ENCODE assay signal across 1 mouse cellular context in genomic region chr1:37401687-37402086, GRCm38 (mm10).
TF ChIP-seq lines count a peak whose summit lies in the region.

No protein-coding gene starts in this region.

TF ChIP-seq in CH12.LX, 34 proteins besides CTCF, POLR2A, EP300 and RAD21 (continued from another document):
- TF ChIP-seq SIN3A (IDR thresholded peaks at IDR 0.05; ENCODE audit: low read length): no peak
- TF ChIP-seq MEF2A (IDR thresholded peaks at IDR 0.05; ENCODE audit: borderline replicate concordance, low read depth, low read length): no peak
- no peak for TF ChIP-seq HCFC1 (IDR thresholded peaks at IDR 0.05; ENCODE audit: low read depth, low read length)
- peak; percentile 48; the same call in 1 of the 2 replicates for TF ChIP-seq ZC3H11A (IDR thresholded peaks at IDR 0.05; ENCODE audit: low read depth, low read length)
- no peak for TF ChIP-seq ETS1 (conservative IDR thresholded peaks at IDR 0.05; ENCODE audit: low read depth, low read length)
- no peak for TF ChIP-seq ZNF384 (IDR thresholded peaks at IDR 0.05; ENCODE audit: low read depth, low read length)
- no peak for TF ChIP-seq BHLHE40 (IDR thresholded peaks at IDR 0.05; ENCODE audit: low read depth, low read length)
- TF ChIP-seq MAX (IDR thresholded peaks at IDR 0.05; ENCODE audit: low read length): no peak
- no peak for TF ChIP-seq TBP (conservative IDR thresholded peaks at IDR 0.05; ENCODE audit: low read depth, low read length)
- TF ChIP-seq NELFE (IDR thresholded peaks at IDR 0.05; ENCODE audit: low read depth, low read length): no peak
